Mouse (Mus musculus) liver, adult 2 months (tissue): ENCODE measurements around the gene Art1.

Experiments used
- CTCF ChIP-seq: fragments of 200-500 bp; IDR thresholded peaks from 2 replicates; pipeline ENCODE4 v1.5.1; 2011; ENCODE audit warnings: low read depth, low read length, control low read depth
- POLR2A ChIP-seq: fragments of 200-500 bp; IDR thresholded peaks from 2 replicates; pipeline ENCODE4 v1.6.1; 2011; ENCODE audit warnings: low read length, control low read depth; ENCODE audit not compliant: insufficient read depth; ENCODE audit errors: extremely low read depth

DNA sequence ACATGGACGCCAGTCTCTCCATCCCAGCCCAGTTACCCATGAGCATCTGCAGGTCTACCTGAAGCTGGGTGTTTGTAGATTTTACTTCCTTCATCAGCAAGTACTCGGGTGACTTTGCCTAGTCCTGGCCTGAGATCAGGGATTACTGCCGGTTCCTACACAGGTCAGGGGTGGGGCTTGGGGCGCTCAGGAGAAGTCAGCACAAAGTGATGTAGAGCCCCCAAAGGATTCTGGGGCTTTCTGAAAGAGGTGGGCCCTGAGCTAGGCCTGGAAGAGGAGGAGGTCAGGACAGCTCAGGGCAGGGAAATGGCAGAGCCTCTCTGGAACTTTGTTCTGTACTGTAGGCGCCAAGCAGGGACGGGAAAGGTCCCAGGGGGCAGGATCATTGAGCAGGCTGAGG lies 1.2 kb downstream of the Art1 start:
- TF ChIP-seq POLR2A, result no peak
- no peak for TF ChIP-seq CTCF
